Mouse (Mus musculus): ENCODE measurements around the gene Tfap2e. TPM values are rescaled to one million over a fixed set of nuclear protein-coding genes. Genes with fewer than 3 reads are reported as not detected.

Tfap2e gene
- polyA plus RNA-seq, 1 experiment from 2014 or later: 0.77 TPM

DNA sequence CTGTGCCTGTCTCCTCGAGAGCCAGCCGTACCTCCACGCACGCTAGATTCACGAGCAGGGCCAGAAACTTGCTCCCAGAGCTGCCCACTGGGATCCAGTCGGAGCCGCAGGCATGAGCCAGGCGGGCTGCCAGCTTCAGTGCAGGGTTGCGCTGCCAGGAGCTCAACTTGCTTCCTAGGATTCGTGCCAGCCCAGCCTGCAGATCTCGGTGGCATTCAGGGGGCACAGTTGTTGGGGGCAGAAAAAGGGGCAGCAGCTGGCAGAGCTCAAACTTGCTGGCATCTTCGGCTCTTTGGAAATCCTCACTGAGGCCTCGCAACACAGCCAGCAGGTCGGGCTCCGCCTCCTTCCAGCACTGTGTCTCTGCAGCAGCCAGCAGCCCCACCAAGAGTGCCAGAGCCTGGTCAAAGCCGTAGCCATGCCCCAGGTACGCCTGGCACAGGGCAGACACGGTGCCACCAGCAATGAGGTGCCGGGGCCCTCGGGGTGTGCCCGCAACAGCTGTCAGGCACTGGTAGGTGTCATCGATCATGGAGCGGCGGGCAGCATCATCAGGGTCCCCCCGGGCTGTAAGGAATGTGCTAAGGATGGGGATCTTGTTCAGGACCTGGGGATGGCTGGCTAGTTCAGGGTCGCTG, 14.1 kb upstream of the Tfap2e start:
- H3K4me1 ChIP-seq: peaks cover 50% of the 10 kb centered on the region
- WGBS: 90% methylated on average over 26 of the region's 26 CpGs
- no peak for ATAC-seq (ENCODE audit: low FRiP score)

DNA sequence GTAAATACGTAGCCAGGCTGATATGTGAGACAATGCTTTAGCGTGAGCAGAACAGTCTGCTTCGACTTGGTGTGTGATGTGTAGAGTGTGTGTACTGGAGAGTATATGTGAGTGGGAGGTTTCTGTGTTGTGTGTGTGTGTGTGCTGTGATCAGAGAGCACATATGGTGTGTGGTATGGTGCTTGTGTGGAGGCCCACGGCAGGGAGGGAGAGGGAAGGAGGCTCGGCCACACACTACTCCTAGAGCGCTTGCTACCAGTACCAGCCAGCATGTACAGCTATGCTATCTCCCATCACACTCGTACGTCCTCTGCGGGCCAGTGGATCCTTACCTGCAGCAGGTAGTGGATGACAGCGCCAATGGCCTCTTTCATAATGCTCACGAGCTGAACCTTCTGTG, 13.5 kb upstream of the Tfap2e start:
- Histone ChIP-seq H3K4me1 (peaks cover 46% of the 10 kb centered on the region), H3K27ac (no peak overlapping the region), H3K4me3 (no peak overlapping the region), H3K9ac (peak overlapping the region; percentile 8; the same call in 1 of the 2 replicates), H3K27me3 (peaks cover 5% of the 10 kb centered on the region; the same call in 1 of the 2 replicates), H3K36me3 (peaks cover 58% of the 10 kb centered on the region), H3K9me3 (replicated peaks) (no peaks in the 10 kb centered on the region), H3K4me2 (replicated peaks) (no peak overlapping the region)
- WGBS: 89% methylated on average over 11 of the region's 11 CpGs
- no peak for ATAC-seq (ENCODE audit: low FRiP score)

More for the DNA sequence above, 14.1 kb upstream of the Tfap2e start:
- peak overlapping the region; percentile 8; the same call in 1 of the 2 replicates for H3K9ac ChIP-seq
- H3K27ac ChIP-seq: no peak overlapping the region
- H3K27me3 ChIP-seq: no peaks in the 10 kb centered on the region
- H3K9me3 ChIP-seq (replicated peaks): no peaks in the 10 kb centered on the region
- H3K4me2 ChIP-seq (replicated peaks): no peak overlapping the region
- no peak overlapping the region for H3K4me3 ChIP-seq
- H3K36me3 ChIP-seq: peaks cover 52% of the 10 kb centered on the region

GRCm38 (mm10) chr4:126748381-126748780, 12.3 kb upstream of the Tfap2e start:
- Histone ChIP-seq H3K27ac (no peak overlapping the region), H3K27me3 (peaks cover 15% of the 10 kb centered on the region), H3K4me1 (peaks cover 50% of the 10 kb centered on the region), H3K9ac (no peak overlapping the region), H3K9me3 (replicated peaks) (no peaks in the 10 kb centered on the region), H3K4me2 (replicated peaks) (no peak overlapping the region), H3K4me3 (no peak overlapping the region), H3K36me3 (peaks cover 65% of the 10 kb centered on the region)
- ATAC-seq (ENCODE audit: low FRiP score): no peak
- WGBS: 93% methylated on average over 8 of the region's 8 CpGs

GRCm38 (mm10) chr4:126746194-126746840, 10.3 kb upstream of the Tfap2e start:
- H3K36me3 ChIP-seq: peaks cover 65% of the 10 kb centered on the region

GRCm38 (mm10) chr4:126745506-126746193, 9.6 kb upstream of the Tfap2e start:
- H3K4me2 ChIP-seq (replicated peaks): no peak overlapping the region

More at GRCm38 (mm10) chr4:126746194-126746840, 10.3 kb upstream of the Tfap2e start:
- no peak overlapping the region for H3K4me3 ChIP-seq
- no peak overlapping the region for H3K9ac ChIP-seq
- peaks cover 30% of the 10 kb centered on the region for H3K27me3 ChIP-seq
- 89% methylated on average over 10 of the region's 10 CpGs for WGBS
- no peak overlapping the region for H3K4me2 ChIP-seq (replicated peaks)
- H3K9me3 ChIP-seq (replicated peaks): no peaks in the 10 kb centered on the region
- H3K27ac ChIP-seq: no peak overlapping the region
- peaks cover 39% of the 10 kb centered on the region for H3K4me1 ChIP-seq
- no peak for ATAC-seq (ENCODE audit: low FRiP score)

GRCm38 (mm10) chr4:126744831-126745230, 8.8 kb upstream of the Tfap2e start:
- no peak overlapping the region for H3K27ac ChIP-seq
- no peak overlapping the region for H3K4me2 ChIP-seq (replicated peaks)
- H3K4me1 ChIP-seq: peaks cover 24% of the 10 kb centered on the region
- ATAC-seq (ENCODE audit: low FRiP score): no peak
- WGBS: 87% methylated on average over 14 of the region's 14 CpGs
- no peaks in the 10 kb centered on the region for H3K9me3 ChIP-seq (replicated peaks)
- peaks cover 56% of the 10 kb centered on the region for H3K36me3 ChIP-seq
- peaks cover 35% of the 10 kb centered on the region for H3K27me3 ChIP-seq
- H3K4me3 ChIP-seq: no peak overlapping the region
- no peak overlapping the region for H3K9ac ChIP-seq

More at GRCm38 (mm10) chr4:126745506-126746193, 9.6 kb upstream of the Tfap2e start:
- Histone ChIP-seq H3K36me3 (peaks cover 65% of the 10 kb centered on the region), H3K27ac (no peak overlapping the region), H3K27me3 (peaks cover 32% of the 10 kb centered on the region), H3K4me3 (no peak overlapping the region), H3K9ac (no peak overlapping the region), H3K9me3 (replicated peaks) (no peaks in the 10 kb centered on the region), H3K4me1 (peaks cover 32% of the 10 kb centered on the region)
- 0 out of 2 replicates have a peak, but pooled peaks have one; percentile 18 for ATAC-seq (ENCODE audit: low FRiP score)
- 36% methylated on average over 13 of the region's 13 CpGs for WGBS

GRCm38 (mm10) chr4:126743713-126744112, 7.7 kb upstream of the Tfap2e start:
- Histone ChIP-seq H3K4me3 (no peak overlapping the region), H3K27me3 (peaks cover 46% of the 10 kb centered on the region), H3K4me2 (replicated peaks) (no peak overlapping the region), H3K9me3 (replicated peaks) (no peaks in the 10 kb centered on the region), H3K9ac (peak overlapping the region; percentile 32; the same call in 1 of the 2 replicates), H3K36me3 (peaks cover 45% of the 10 kb centered on the region), H3K27ac (no peak overlapping the region), H3K4me1 (peaks cover 16% of the 10 kb centered on the region; the same call in 1 of the 2 replicates)
- 8% methylated on average over 11 of the region's 11 CpGs for WGBS
- no peak for ATAC-seq (ENCODE audit: low FRiP score)

GRCm38 (mm10) chr4:126742976-126743375, 6.9 kb upstream of the Tfap2e start:
- H3K27me3 ChIP-seq: peaks cover 54% of the 10 kb centered on the region
- no peak for ATAC-seq (ENCODE audit: low FRiP score)
- no peak overlapping the region for H3K4me2 ChIP-seq (replicated peaks)
- H3K9me3 ChIP-seq (replicated peaks): no peaks in the 10 kb centered on the region
- H3K9ac ChIP-seq: no peak overlapping the region
- peaks cover 12% of the 10 kb centered on the region; the same call in 1 of the 2 replicates for H3K4me1 ChIP-seq
- H3K4me3 ChIP-seq: no peak overlapping the region
- peaks cover 38% of the 10 kb centered on the region for H3K36me3 ChIP-seq
- WGBS: 56% methylated on average over 2 of the region's 2 CpGs
- no peak overlapping the region for H3K27ac ChIP-seq

DNA sequence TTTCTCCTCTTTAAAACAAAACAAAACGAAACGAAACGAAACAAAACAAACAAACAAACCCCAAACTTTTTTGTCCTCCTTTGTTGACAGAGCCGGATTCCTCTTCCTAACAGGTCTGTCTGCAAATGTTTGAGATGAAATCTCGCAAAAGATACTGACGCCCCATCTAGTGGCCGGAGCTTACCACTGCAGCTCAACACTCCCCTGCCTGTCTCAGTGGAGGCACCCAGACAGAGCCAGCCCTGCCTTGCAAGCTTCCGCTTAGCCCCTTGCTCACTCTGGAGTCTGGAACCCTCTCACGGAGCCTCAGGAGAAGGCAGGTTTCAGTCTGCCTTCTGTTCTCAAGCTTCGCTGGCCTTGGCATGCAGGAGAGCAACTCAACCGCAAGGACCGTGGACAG, 5.4 kb upstream of the Tfap2e start:
- H3K36me3 ChIP-seq: peaks cover 26% of the 10 kb centered on the region
- peak; percentile 57 for ATAC-seq (ENCODE audit: low FRiP score)
- peaks cover 12% of the 10 kb centered on the region; the same call in 1 of the 2 replicates for H3K4me1 ChIP-seq
- WGBS: 5% methylated on average over 12 of the region's 12 CpGs
- H3K4me2 ChIP-seq (replicated peaks): no peak overlapping the region
- H3K9ac ChIP-seq: no peak overlapping the region
- H3K27ac ChIP-seq: no peak overlapping the region
- H3K27me3 ChIP-seq: peaks cover 69% of the 10 kb centered on the region
- H3K9me3 ChIP-seq (replicated peaks): no peaks in the 10 kb centered on the region
- no peak overlapping the region for H3K4me3 ChIP-seq

DNA sequence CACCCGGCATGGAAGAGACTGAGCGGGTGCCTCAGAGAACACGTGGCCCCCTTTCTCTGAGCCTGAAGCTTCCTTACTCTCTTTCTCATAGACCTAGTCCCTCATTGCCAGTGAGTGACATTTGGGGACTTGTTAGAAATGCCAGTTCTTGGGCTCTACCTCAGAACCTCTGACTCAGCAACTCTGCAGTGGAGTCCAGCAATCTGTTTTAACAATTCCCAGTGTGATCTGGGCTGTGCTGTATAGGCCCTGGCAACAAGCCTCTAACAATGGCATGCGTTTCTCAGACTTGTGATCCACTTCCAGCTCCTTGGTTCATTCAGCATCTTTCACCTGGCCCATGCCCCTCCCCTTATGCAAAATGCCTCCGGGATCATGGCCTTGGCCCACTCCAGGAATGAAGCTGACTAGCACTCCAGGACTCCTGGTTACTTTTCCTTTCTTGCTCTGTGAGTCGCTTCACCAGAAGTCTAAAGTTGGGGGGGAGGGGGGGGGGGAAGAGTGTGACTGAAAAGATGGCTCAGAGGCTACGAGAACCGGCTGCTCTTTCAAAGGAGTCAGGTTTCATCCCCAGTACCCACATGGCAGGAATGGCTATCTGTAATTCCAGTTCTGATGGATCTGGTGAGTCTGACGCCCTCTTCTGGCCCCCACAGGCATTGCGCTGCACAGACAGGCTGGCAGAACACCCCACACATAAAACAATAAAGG, 4.1 kb upstream of the Tfap2e start:
- Histone ChIP-seq H3K9ac (no peak overlapping the region), H3K4me2 (replicated peaks) (no peak overlapping the region), H3K9me3 (replicated peaks) (no peaks in the 10 kb centered on the region), H3K27me3 (peaks cover 82% of the 10 kb centered on the region), H3K4me1 (peaks cover 21% of the 10 kb centered on the region), H3K27ac (no peak overlapping the region), H3K36me3 (peaks cover 12% of the 10 kb centered on the region), H3K4me3 (no peak overlapping the region)
- no peak for ATAC-seq (ENCODE audit: low FRiP score)
- WGBS: 12% methylated on average over 10 of the region's 10 CpGs

GRCm38 (mm10) chr4:126735382-126736000, 549 bp downstream of the Tfap2e start:
- H3K36me3 ChIP-seq: no peaks in the 10 kb centered on the region
- WGBS: 2% methylated on average over 55 of the region's 62 CpGs
- H3K9ac ChIP-seq: no peak overlapping the region; the same call in 1 of the 2 replicates
- H3K27me3 ChIP-seq: peaks cover 96% of the 10 kb centered on the region
- H3K4me1 ChIP-seq: peaks cover 24% of the 10 kb centered on the region
- H3K4me3 ChIP-seq: peak overlapping the region; percentile 29
- no peak overlapping the region for H3K27ac ChIP-seq
- no peaks in the 10 kb centered on the region for H3K9me3 ChIP-seq (replicated peaks)
- ATAC-seq (ENCODE audit: low FRiP score): no peak
- H3K4me2 ChIP-seq (replicated peaks): peak overlapping the region; percentile 39
